Mouse (Mus musculus): ENCODE measurements around the gene Nek8. TPM values are rescaled to one million over a fixed set of nuclear protein-coding genes. Genes with fewer than 3 reads are reported as not detected.

Gene Nek8
- polyA plus RNA-seq, 1 experiment from 2014 or later: 20.3 TPM

DNA sequence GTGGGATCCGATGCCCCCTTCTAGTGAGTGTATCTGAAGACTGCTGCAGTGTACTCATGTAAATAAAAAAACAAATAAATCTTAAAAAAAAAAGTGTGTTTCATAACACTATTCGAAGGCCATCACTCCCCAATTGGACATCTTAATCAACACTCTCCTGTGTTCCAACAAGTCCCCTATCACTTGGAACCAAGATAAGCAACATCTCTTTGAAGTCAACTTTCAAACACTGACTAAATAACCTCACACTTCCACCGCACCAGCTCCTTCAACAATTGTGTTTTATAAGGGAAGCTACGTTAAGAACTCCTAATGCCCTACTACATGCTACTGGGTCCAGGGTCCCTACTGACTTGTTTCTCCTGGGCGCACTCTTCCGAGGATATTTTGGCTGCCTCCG lies 6.0 kb upstream of the Nek8 start:
- peaks cover 30% of the 10 kb centered on the region for H3K36me3 ChIP-seq
- H3K4me1 ChIP-seq: peaks cover 58% of the 10 kb centered on the region
- H3K9me3 ChIP-seq: no peaks in the 10 kb centered on the region
- 1% methylated on average over 7 of the region's 7 CpGs for WGBS
- H3K4me3 ChIP-seq: peak overlapping the region; percentile 85
- H3K9ac ChIP-seq: peak overlapping the region; percentile 98
- no peak overlapping the region for H3K27ac ChIP-seq
- no peak for ATAC-seq (ENCODE audit: borderline replicate concordance, extremely low read depth, low FRiP score, low TSS enrichment)
- no peaks in the 10 kb centered on the region for H3K27me3 ChIP-seq
- peak overlapping the region; percentile 67 for H3K4me2 ChIP-seq

DNA sequence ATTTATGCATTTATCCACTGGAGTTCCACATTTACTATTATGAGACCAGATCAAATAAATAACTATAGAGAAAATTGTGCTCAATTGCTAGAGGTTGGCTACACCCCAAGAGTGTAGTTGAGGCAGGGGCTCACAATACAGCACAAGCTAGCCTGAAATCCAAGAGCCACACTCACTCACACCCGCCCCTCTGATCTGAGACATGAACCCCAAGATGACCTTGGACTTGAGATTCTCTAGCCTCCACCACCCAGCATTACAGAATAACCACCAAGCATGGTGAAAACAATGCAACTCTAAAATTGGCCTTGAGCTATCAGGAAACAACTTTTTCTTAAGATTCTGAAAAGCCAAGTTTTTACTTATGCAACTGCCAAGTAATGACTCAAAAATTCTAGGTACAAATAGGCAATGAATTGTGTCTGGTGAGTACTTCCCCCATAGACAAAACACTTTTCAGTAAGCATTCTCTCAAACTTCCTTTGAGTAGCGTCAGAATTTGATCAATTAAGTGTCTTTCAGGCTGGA lies 5.4 kb upstream of the Nek8 start:
- Histone ChIP-seq H3K4me1 (peaks cover 58% of the 10 kb centered on the region), H3K27me3 (no peaks in the 10 kb centered on the region)
- no peak for ATAC-seq (ENCODE audit: borderline replicate concordance, extremely low read depth, low FRiP score, low TSS enrichment)

DNA sequence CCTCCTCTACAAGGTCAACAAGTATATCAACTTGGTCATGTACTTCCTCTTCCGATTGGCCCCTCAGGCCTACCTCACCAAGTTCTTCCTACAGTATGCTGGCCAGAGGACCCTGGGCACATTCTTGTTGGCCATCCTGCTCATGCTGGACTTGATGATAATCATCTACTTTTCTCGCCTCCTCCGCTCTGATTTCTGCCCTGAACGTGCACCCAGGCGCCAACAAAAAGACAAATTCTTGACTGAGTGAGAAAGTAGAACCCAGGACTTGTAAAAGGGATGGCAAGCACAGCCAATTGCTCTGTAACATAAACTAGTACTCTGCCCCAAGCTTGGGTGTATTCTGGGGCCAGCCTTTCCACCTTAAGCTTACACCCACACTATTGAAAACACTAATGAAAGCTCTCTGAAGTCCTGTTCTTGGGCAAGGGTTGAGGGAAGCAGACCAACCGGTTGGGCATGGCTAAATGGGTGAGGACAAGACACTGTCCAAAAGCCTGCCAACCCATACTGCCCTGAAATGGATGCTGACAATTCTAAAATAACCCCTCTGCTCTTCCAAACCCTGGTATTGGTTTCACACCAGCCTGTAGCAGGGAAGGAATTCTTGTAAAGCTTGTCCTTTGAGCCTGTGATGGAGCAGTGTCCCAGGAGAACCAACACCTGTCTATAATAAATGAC lies 3.7 kb upstream of the Nek8 start:
- 55% methylated on average over 6 of the region's 6 CpGs for WGBS

More for the DNA sequence above, 5.4 kb upstream of the Nek8 start:
- peak overlapping the region; percentile 67 for H3K4me2 ChIP-seq
- no peaks in the 10 kb centered on the region for H3K9me3 ChIP-seq
- peak overlapping the region; percentile 85 for H3K4me3 ChIP-seq
- no peak overlapping the region for H3K27ac ChIP-seq
- WGBS: 41% methylated on average over 2 of the region's 2 CpGs
- peak overlapping the region; percentile 98 for H3K9ac ChIP-seq
- peaks cover 30% of the 10 kb centered on the region for H3K36me3 ChIP-seq

GRCm38 (mm10) chr11:78179438-78179999 lies 3.0 kb upstream of the Nek8 start:
- H3K9me3 ChIP-seq: no peaks in the 10 kb centered on the region
- peak overlapping the region; percentile 97 for H3K4me2 ChIP-seq
- no peak for ATAC-seq (ENCODE audit: borderline replicate concordance, extremely low read depth, low FRiP score, low TSS enrichment)
- H3K27ac ChIP-seq: peak overlapping the region; percentile 99; the same call in 1 of the 2 replicates
- peak overlapping the region; percentile 61 for H3K4me3 ChIP-seq
- H3K36me3 ChIP-seq: peaks cover 30% of the 10 kb centered on the region
- H3K27me3 ChIP-seq: no peaks in the 10 kb centered on the region
- 24% methylated on average over 8 of the region's 8 CpGs for WGBS
- H3K4me1 ChIP-seq: peaks cover 67% of the 10 kb centered on the region
- H3K9ac ChIP-seq: peak overlapping the region; percentile 63

More for the DNA sequence above, 3.7 kb upstream of the Nek8 start:
- Histone ChIP-seq H3K27ac (no peak overlapping the region), H3K27me3 (no peaks in the 10 kb centered on the region), H3K9me3 (no peaks in the 10 kb centered on the region), H3K4me1 (peaks cover 61% of the 10 kb centered on the region), H3K36me3 (peaks cover 30% of the 10 kb centered on the region), H3K4me3 (peak overlapping the region; percentile 61; the same call in 1 of the 2 replicates), H3K9ac (peak overlapping the region; percentile 4; the same call in 1 of the 2 replicates), H3K4me2 (peak overlapping the region; percentile 97; the same call in 1 of the 2 replicates)
- ATAC-seq (ENCODE audit: borderline replicate concordance, extremely low read depth, low FRiP score, low TSS enrichment): no peak

DNA sequence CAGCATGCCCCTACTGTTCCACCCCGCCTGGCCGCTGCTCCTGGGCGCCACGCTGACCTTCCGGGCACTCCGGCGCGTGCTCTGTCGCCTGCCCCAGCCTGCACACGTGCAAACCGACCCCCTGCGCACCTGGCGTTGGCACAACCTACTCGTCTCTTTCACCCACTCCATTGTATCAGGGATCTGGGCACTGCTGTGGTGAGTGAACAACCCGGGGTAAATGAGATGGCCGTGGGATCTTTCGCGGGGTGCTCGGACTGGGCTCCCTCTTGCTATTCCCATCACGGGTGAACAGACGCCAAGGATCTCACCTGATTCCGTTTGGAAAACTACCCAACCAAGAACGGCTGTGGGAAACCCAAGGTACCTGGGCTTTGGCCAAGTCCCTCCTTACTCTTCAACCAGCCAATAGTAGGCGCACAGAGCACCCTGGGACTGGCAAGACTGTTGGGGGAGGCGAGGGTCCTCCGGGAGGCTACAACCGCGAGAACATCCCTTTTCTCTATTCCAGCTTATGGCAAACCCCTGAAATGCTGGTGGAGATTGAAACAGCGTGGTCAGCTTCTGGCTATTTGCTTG lies 2.5 kb upstream of the Nek8 start:
- no peak for ATAC-seq (ENCODE audit: borderline replicate concordance, extremely low read depth, low FRiP score, low TSS enrichment)
- Histone ChIP-seq H3K4me2 (peak overlapping the region; percentile 97), H3K27ac (peak overlapping the region; percentile 99), H3K36me3 (peaks cover 30% of the 10 kb centered on the region), H3K4me3 (peak overlapping the region; percentile 61), H3K9ac (peak overlapping the region; percentile 63), H3K4me1 (peaks cover 63% of the 10 kb centered on the region), H3K27me3 (no peaks in the 10 kb centered on the region), H3K9me3 (no peaks in the 10 kb centered on the region)
- WGBS: under 1% methylated on average over 29 of the region's 29 CpGs

DNA sequence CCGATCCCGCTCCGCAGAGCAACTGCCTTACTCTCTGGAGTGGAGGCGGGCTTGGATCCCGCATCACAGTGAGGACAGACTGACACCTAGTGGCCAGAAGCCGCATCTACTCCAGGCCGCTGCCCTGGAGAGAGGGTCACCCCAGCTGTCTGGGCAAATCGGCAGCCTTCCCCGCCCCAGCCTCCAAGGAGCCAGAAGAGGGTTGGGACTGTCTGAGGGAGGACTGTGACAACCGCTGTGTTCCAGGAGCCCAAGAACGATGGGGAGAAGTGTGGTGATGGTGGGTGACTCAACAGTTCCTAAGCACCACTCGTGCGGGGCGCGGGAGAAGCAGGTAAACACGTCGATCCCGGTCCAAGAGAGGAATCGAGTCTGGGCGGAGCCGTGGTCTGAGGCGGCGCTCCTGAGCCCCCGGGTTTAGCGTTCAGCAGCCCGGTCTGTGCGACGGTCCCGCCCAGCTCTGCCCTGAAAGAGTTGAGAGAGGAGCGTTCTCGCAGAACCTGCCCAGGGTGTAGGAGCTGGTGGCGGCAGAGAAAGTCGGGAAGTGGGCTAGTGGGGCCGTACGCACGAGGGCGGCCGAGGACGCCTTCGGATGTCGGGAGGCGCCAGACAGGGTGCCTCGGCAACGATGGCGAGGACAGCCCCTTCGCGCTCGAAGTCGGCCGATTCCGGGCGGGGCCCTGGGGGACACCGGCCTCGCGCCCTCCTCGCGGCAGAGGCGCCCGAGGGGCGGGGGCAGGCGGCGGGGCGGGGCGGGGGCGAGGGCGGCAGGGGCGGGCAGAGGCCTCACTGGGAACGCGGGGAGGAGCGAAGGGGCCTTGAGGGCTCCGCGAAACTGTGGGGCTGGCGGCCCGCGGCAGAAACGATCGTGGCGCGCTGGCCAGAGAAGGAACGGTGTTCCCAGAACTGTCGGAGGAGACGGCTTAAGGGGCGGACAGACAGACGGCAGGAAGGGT lies 1.7 kb upstream of the Nek8 start:
- Histone ChIP-seq H3K4me3 (peak overlapping the region; percentile 61), H3K9me3 (no peaks in the 10 kb centered on the region), H3K9ac (peak overlapping the region; percentile 63), H3K27me3 (no peaks in the 10 kb centered on the region), H3K27ac (peak overlapping the region; percentile 99), H3K4me1 (peaks cover 61% of the 10 kb centered on the region), H3K4me2 (peak overlapping the region; percentile 97), H3K36me3 (peaks cover 30% of the 10 kb centered on the region)
- under 1% methylated on average over 73 of the region's 84 CpGs for WGBS
- ATAC-seq (ENCODE audit: borderline replicate concordance, extremely low read depth, low FRiP score, low TSS enrichment): peak; percentile 85

DNA sequence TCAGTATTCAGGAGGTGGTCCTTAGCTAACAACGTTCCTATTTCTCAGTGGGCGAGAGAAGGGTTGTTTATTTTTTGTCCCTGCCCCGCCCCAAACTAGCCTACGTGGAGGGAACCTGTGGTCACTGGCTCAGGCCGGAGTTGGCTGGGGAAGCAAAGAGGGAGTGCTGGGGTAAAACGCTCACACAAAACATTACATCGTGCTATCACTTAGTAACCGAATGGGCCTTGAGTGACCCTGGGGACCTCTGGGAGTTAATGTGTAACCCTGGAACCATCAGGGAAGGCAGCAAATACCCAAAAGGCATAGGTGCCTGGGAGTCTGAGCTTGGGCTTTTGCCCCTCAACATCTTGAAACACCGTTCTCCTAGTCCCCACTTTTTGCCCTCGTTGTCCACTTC lies 962 bp upstream of the Nek8 start:
- Histone ChIP-seq H3K4me1 (peaks cover 61% of the 10 kb centered on the region), H3K4me2 (peak overlapping the region; percentile 97), H3K9me3 (no peaks in the 10 kb centered on the region), H3K9ac (peak overlapping the region; percentile 39), H3K27me3 (no peaks in the 10 kb centered on the region), H3K27ac (peak overlapping the region; percentile 99), H3K36me3 (peaks cover 30% of the 10 kb centered on the region), H3K4me3 (peak overlapping the region; percentile 61)
- WGBS: 2% methylated on average over 10 of the region's 10 CpGs
- ATAC-seq (ENCODE audit: borderline replicate concordance, extremely low read depth, low FRiP score, low TSS enrichment): no peak

GRCm38 (mm10) chr11:78176905-78177331 lies 443 bp upstream of the Nek8 start:
- Histone ChIP-seq H3K27ac (peak overlapping the region; percentile 99), H3K4me1 (peaks cover 56% of the 10 kb centered on the region), H3K36me3 (peaks cover 26% of the 10 kb centered on the region), H3K9me3 (no peaks in the 10 kb centered on the region), H3K9ac (peak overlapping the region; percentile 39), H3K27me3 (no peaks in the 10 kb centered on the region), H3K4me3 (peak overlapping the region; percentile 61), H3K4me2 (peak overlapping the region; percentile 97)
- under 1% methylated on average over 23 of the region's 23 CpGs for WGBS
- ATAC-seq (ENCODE audit: borderline replicate concordance, extremely low read depth, low FRiP score, low TSS enrichment): no peak

DNA sequence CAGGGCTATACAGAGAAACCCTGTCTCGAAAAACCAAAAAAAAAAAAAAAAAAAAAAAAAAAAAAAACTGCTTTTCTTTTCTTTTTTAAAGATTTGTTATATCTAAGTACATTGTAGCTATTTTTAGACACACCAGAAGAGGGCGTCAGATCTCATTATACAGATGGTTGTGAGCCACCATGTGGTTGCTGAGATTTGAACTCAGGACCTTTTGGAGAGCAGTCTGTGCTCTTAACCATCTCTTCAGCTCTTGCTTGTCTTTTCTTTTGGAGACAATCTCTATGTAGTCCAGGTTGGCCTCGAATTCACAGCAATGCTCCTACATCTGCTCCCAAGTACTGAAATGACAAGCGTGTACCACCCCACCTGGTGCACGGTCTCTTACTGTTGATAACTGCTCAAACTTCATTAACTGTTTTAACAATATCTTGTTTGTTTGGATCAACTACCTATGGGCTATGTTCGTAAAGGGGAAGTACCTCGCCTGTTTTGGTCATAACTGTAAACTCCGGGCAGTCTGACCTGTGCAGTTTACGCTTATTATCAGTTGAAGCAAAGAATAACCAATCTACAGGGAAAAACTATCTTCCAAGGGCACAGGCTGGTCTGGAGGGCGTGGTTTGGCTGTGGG lies 589 bp downstream of the Nek8 start:
- Histone ChIP-seq H3K36me3 (peaks cover 16% of the 10 kb centered on the region), H3K4me1 (peaks cover 45% of the 10 kb centered on the region), H3K4me2 (peak overlapping the region; percentile 97), H3K4me3 (peak overlapping the region; percentile 61), H3K9ac (peak overlapping the region; percentile 17; the same call in 1 of the 2 replicates), H3K27ac (peak overlapping the region; percentile 99), H3K9me3 (no peaks in the 10 kb centered on the region), H3K27me3 (no peaks in the 10 kb centered on the region)
- WGBS: 10% methylated on average over 10 of the region's 10 CpGs
- ATAC-seq (ENCODE audit: borderline replicate concordance, extremely low read depth, low FRiP score, low TSS enrichment): no peak

DNA sequence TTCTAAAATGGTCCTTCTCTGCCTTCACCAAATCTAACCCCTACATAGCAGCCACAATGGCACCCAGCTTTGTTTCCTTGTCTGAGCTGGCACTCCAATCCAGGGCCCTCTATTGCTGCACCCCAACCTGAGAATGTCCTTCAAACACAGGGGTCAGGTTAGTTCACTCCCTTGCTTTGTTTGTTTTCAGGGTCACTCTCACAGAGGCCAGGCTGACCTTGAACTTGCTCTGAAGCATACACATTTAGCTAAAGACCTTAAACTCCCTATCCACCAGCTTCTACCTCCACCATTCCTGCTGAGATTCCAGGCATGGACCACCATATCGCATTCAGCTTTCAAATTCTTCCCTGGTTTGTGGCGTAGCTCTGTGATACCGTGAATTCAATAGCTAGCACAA lies 2.0 kb downstream of the Nek8 start:
- 80% methylated on average over 3 of the region's 3 CpGs for WGBS
- no peak overlapping the region for H3K9ac ChIP-seq
- H3K9me3 ChIP-seq: no peaks in the 10 kb centered on the region
- no peak overlapping the region for H3K4me2 ChIP-seq
- H3K36me3 ChIP-seq: peaks cover 2% of the 10 kb centered on the region; the same call in 1 of the 2 replicates
- H3K27me3 ChIP-seq: no peaks in the 10 kb centered on the region
- H3K4me1 ChIP-seq: peaks cover 32% of the 10 kb centered on the region
- peak overlapping the region; percentile 8; the same call in 1 of the 2 replicates for H3K27ac ChIP-seq
- no peak for ATAC-seq (ENCODE audit: borderline replicate concordance, extremely low read depth, low FRiP score, low TSS enrichment)
- H3K4me3 ChIP-seq: no peak overlapping the region

Data from lung, embryonic 15.5 days (tissue).